Mouse (Mus musculus) brown adipose tissue, adult 24 weeks (tissue): Measurements from ENCODE around the gene Mroh8. TPM values are rescaled to one million over a fixed set of nuclear protein-coding genes. Genes with fewer than 3 reads are reported as not detected.

Source experiments
- polyA plus RNA-seq: library from polyadenylated mRNA; stranded (reverse); fragments of >200 nt; gene quantifications from 2 replicates; pipeline ENCODE4 v1.2.4, GENCODE M21; 2012; ENCODE audit not compliant: missing spikeins, insufficient read depth, insufficient read length

Mroh8 gene
- polyA plus RNA-seq, 1 experiment, result not detected

Other genes with a start within 250 kb of the Mroh8 start
- gene Soga1, start 200.3 kb downstream of the Mroh8 start, polyA plus RNA-seq, result 6.0 and 6.9 TPM in 2 replicates
- not detected in 2 replicates for gene Tldc2, start 192.5 kb downstream of the Mroh8 start, polyA plus RNA-seq
- 14.9 and 17.9 TPM in 2 replicates for gene Samhd1, start 144.3 kb downstream of the Mroh8 start, polyA plus RNA-seq
- 1.5 and 2.2 TPM in 2 replicates for gene Rbl1, start 75.0 kb downstream of the Mroh8 start, polyA plus RNA-seq
- 62.2 and 69.3 TPM in 2 replicates for gene Rpn2, start 532 bp downstream of the Mroh8 start, polyA plus RNA-seq
- gene Ghrh, start 68.0 kb upstream of the Mroh8 start, polyA plus RNA-seq, result not detected in 2 replicates
- 26.0 and 26.5 TPM in 2 replicates for gene Manbal, start 88.0 kb upstream of the Mroh8 start, polyA plus RNA-seq
- 1.4 and 1.6 TPM in 2 replicates for gene Src, start 138.9 kb upstream of the Mroh8 start, polyA plus RNA-seq